Mouse (Mus musculus): ENCODE results near the gene Mmrn1. TPM values are rescaled to one million over a fixed set of nuclear protein-coding genes. Genes with fewer than 3 reads are reported as not detected.

Gene Mmrn1
- polyA plus RNA-seq, 3 experiments from 2014 or later, result not detected

DNA sequence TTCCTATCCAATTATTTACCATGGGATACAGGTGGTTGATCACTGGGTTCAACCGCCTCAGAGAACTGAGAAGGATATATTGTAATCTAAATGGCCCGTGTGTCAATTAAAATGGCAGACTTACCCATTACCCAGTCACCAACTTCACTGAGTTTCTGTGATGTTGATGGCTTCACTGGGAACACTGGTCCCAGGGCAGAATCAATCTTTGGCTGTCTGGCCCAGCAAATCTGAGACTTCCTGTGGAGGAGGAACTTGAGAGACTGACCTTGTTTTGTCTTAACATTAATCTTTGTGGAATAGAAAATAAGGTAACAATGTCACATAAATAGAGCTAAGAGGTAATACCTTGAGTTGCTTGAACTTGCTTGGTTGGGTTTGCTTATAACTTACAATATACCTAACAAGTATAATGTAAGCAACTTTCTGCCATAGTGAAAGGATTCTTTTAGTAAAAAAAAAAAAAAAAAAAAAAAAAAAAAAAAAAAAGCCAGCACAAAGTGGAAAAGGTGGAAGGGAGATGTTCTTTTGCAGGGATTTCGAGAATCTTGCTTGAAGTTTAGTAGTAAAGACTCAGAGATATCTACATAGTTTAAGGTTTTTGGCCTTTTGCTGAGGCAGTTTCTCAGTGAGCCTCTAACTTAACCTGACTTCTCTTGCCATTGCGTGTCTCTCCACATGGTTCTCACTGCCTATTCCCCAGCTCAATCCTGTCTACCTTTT lies 68.8 kb downstream of the Mmrn1 start:
- no peak for ATAC-seq

DNA sequence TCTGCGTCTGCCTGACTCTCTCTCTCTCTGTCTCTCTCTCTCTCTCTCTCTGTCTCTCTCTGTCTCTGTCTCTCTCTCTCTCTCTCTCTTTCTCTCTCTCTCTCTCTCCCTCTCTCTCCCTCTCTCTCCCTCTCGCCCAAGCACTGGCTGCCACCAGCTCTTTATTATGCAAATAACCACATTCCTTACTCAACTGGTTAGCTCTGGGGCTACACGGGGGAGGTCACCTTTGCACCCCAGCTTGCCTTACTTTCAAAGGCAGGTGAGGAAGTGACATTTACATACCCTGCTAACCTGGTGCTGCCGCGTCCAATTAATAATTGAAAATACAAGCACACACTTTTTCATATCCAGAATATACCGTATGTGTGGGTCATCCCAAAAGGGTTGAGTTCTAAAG lies 69.3 kb downstream of the Mmrn1 start:
- no peak for ATAC-seq

DNA sequence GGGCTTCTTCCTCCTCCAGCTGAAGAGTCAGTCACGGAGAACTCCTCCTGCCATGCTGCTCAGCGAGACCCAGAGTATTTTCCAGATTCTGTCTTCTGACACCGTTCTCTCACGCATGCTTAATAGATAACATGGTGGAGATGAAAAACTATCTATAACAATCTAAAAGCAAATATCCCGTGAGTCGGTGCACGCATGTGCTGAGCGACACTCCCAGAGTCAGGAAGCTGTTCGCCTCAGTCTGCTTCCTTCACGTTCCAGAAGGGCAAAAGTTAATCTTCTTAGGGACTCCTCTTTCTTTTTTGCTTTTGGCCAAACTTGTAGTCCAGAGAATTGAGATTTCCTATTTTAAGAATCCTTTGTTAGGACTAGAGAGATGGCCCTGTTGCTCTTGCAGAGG lies 69.7 kb downstream of the Mmrn1 start:
- ATAC-seq, result no peak

DNA sequence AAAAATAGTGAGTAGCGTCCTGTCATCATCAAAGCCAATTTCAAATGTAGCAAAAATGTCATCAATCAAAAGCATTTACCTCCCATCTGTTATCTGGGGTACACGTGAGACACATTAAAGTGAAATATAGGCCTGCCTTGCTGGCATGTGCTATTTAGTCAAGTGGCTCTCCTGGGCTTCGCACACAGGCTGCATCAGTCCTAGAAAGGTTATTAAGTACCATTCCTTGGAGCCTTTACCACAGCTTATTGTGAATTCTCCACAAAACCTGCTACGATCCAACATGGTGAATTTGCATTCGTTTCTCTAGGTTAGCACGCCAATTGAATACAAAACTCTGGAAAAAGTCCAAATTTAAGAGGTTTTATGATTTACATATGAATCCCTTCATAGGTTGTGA lies 70.8 kb downstream of the Mmrn1 start:
- no peak for ATAC-seq

DNA sequence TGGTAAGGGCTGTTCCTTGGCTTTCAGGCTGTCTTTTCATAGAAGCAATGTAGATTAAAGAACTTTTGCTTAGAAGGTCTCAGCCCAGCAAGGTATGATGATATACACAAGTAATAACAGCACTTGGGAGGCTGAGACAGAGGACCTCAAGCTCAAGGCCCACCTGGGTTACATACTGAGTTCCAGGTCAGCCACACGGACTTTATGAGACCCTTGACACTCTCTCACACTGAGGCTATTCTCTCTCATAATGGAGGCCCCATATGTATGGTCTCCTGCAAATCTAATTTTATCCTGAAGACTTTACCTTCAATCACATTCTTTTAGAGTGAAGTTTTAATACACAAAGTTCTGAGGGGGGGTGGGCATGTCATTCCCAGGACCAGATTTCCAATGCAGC lies 71.6 kb downstream of the Mmrn1 start:
- ATAC-seq, result no peak

DNA sequence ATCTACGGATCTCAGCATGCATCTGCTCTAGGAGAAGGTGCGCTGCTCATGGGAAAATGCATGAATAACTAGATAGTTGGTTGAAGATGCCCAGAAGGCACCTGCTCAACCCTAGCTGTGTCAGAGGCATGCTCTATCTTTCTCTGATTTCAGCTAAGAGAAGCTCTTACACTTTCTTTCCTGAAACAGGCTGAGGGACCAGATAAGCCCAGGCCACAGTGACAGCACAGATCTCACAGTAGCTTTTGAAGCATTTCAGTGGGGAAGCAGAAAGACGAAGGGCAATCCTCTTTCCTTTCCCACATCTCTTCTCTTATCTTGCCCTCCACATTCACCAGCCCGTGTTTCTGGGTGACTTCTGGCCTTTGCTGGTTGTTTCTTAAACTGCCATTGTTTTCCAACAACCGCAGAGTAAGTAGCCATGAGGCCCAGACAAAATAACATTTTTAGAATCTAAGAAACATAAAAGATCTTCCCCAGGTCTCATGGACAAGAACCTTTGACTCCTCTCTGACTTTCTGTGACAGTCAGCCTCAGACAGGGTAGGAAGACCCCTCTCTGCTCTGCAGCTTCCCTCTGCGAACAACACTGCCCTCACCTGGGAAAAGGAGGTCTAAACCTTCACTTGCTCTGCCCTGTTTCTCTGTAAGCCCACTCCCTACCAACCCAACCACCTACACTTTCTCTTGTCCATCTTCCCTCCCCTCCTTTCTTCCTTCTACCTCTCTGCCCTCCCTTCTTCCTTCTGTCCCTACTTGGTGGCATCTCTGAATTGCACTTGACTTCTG lies 76.4 kb downstream of the Mmrn1 start:
- ATAC-seq, result no peak

DNA sequence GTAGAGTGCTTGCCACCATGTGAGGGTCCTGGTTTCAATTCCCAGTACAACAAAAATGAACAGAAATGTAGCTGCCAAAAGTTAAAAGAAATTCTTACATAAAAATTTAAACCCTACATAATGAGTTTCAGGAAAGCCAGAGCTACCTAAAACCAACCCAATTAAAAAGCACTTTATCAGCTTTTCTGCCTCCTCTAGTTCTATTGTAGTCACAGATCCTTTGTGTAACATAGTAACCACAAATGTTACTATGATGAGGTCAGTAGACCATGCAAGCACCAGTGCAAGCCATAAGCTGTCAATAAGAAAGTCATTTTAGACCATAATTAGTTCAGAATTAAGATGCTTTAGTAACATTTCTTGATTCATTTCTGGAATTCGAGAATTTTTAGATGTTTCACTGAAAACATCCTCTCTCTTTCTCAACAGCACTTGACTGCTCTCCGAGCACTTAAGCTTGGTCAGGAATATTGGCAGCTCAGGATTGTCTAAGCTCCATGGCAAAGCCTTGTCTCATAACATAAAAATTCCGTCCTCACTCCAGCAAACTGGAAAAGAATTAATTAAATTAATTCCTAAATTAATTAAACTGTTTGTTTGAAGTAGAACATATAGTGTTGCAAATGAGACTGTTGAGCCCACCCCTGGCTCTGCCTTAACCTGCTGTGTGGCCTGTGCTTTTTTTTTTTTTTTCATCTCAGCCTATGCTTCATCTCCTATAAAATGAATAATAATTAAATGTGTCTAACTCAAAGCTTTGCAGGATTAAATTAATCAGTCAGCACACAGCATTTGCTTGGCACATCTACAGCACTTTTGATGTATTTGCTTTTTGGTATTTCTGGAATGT lies 79.4 kb downstream of the Mmrn1 start:
- ATAC-seq, result no peak

DNA sequence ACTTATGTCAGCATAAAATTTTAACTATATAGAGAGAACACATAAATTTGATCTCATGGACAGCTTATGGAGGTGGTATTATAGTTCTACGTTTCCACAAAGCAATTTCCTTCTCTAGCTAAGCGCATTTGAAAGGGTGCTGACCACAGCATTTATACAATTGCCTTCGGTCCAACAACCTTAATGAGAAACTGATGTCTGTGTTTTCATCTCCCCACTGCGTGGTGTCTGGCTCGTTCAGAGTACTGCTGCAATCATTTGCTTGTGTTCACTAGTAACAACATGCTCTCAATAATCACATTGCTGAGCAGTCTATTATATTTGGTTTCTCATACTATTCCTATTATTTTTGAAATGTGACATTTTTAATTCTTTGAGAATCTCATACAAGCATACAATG lies 89.0 kb downstream of the Mmrn1 start:
- ATAC-seq, result no peak

DNA sequence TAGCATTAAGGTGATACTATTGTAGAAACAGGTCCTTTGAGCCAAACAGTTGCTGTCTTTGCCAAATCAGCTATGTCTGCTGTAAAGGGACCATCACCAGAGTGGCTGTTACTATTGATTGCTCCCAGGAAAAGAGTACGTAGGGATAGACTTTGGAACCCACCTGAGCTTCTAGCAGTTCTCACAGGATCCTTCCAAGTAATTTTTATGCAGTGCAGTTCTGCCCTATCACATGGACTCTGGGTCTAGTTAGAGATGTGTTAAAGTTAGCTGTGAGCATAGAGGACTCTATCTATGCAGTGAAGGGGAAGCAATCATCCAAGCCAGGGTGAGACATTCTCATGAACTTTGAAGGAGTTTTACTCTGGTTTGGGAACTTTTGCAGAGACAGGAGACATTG lies 94.9 kb downstream of the Mmrn1 start:
- ATAC-seq, result no peak

DNA sequence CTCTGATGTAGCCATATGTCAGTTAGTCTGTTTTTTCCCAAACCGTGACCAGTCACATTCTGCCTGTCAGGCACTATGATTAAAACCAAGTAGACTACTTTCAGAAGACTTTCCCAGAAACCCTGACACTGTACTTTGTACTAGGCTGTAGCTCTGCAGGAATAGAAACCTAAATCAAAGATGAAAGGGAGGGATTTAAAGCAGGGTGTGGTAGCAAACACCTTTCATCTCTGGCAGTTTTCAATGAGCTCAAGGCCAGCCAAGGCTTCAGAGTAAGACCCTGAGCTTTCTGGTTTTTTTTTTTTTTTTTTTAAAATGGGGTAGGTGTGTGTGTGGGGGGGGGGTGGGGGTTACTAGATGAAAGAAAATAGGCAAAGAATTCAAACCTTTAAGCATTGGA lies 96.2 kb downstream of the Mmrn1 start:
- no peak for ATAC-seq

DNA sequence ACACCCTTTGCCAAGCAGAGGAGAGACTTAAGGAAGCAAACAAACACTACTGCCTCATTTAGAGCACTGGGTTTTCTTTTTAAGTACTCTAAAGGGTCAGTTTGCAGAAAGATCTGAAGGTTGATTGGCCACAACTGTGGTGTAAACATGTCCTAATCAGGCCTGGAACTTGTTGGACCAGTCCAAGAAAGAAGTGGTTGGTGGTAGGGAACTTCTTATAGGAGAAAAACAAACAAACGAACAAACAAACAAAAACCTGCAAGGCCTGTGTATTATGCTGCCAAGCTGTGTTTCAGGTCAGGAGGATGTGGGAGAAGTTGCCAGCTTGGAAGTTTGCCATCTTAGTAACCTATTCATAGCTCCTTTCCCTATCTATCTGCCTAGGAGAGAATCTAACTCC lies 108.5 kb downstream of the Mmrn1 start:
- ATAC-seq, result no peak

Other genes with a start within 250 kb of the Mmrn1 start
- not detected for gene Snca, start 95.1 kb upstream of the Mmrn1 start, polyA plus RNA-seq (2017; shearing (Covaris generic))